Mouse (Mus musculus): ENCODE measurements around the gene Syt1.

DNA sequence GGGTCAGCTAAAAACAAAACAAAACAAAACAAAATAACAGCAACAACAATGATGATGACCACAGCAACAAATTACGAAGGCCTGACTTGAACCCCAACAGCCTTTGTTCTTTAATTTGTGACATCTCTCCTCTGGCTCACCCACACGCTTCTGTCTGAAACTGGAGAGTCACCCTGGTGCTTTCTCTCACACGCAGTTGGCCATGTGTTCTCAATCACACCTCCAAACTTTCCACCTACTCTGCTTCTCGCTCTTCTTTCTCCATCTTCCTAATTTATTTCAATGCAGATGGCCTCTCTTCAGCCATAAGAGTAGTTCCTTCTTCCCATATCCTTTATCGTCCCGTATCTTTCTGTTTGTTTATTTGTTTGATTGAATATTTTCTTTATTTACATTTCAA, 45.7 kb upstream of the Syt1 start:
- TF ChIP-seq CTCF (IDR thresholded peaks at IDR 0.05) (no peak), EP300 (IDR thresholded peaks at IDR 0.05; ENCODE audit: insufficient read depth, low read depth, low read length) (no peak), POLR2A (IDR thresholded peaks at IDR 0.05; ENCODE audit: insufficient read depth, low read depth, low read length) (no peak)
